Mouse (Mus musculus) liver, embryonic 11.5 days (tissue): ENCODE measurements at regions not wholly inside any gene's neighbourhood (a gene's known extent, or its start where the extent isn't known, plus 50 kb on each side); places are given as distances from the start of the nearest gene placed in this dataset.

ENCODE experiments used
- ATAC-seq: fragments of 200-750 bp; cut with Nextera tagmentation; replicated peaks from 2 replicates; pipeline ENCODE4 v1.8.0; 2017; ENCODE audit warnings: moderate number of reproducible peaks, mild to moderate bottlenecking, moderate TSS enrichment, moderate library complexity; ENCODE audit not compliant: low FRiP score
- DNase-seq: peaks from one replicate; pipeline ENCODE4 v3.0.0-alpha.2; 2017; ENCODE audit warnings: low spot score
- H3K27ac ChIP-seq: fragments of 300-500 bp; sonication (generic); 2 replicates; pipeline ENCODE4 v1.5.1; 2014; ENCODE audit warnings: mild to moderate bottlenecking, low read depth, low read length, control low read depth
- H3K27me3 ChIP-seq: fragments of 300-500 bp; sonication (generic); replicated peaks from 2 replicates; pipeline ENCODE4 v1.6.1; 2014; ENCODE audit warnings: low read length, mixed read lengths; ENCODE audit not compliant: control insufficient read depth, insufficient read depth
- H3K36me3 ChIP-seq: fragments of 300-500 bp; sonication (generic); 2 replicates; pipeline ENCODE4 v1.6.1; 2014; ENCODE audit warnings: mild to moderate bottlenecking, low read length, moderate library complexity, mixed read lengths; ENCODE audit not compliant: control insufficient read depth, insufficient read depth
- H3K4me1 ChIP-seq: fragments of 300-500 bp; sonication (generic); replicated peaks from 2 replicates; pipeline ENCODE4 v1.6.1; 2014; ENCODE audit warnings: low read length, mixed read lengths; ENCODE audit not compliant: control insufficient read depth, insufficient read depth
- H3K4me2 ChIP-seq: fragments of 300-500 bp; sonication (generic); 2 replicates; pipeline ENCODE4 v1.6.1; 2014; ENCODE audit warnings: mild to moderate bottlenecking, control low read depth, moderate library complexity
- H3K4me3 ChIP-seq: fragments of 300-500 bp; sonication (generic); 2 replicates; pipeline ENCODE4 v1.5.1; 2014; ENCODE audit warnings: low read depth, low read length, control low read depth
- H3K9ac ChIP-seq: fragments of 300-500 bp; sonication (generic); 2 replicates; pipeline ENCODE4 v1.6.1; 2014; ENCODE audit warnings: low read depth, low read length, control low read depth
- H3K9me3 ChIP-seq: fragments of 300-500 bp; sonication (generic); 2 replicates; pipeline ENCODE4 v1.6.1; 2016; ENCODE audit warnings: low read length, inconsistent platforms, mixed read lengths; ENCODE audit not compliant: control insufficient read depth
- WGBS: fragments of 180-500 bp; shearing (Covaris S2); extraction: QIAGEN DNeasy Blood & Tissue Kit; methylation state at CpG from one replicate; pipeline ENCODE4 v1.1.7; 2014; 5-methylcytosine and 5-hydroxymethylcytosine counted together

DNA sequence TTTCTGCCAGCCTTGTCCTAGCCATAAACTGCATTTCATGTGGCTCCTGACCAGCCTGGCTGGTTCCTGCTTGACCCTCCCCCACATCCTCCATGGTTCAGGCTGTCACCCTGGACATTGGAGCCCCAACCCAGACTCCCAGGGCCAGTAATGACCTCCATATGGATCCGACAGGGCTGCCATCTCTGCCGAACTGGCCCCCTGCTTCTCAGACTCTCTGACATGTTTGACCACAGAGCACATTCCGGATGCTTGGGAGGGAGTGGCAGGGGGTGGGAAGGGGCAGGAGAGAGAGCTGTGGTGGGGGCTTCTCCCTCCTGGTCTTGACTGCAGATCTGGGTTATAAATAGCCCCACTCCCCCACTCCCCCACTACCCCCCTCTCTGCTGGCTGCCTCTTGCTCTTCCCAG, 59.0 kb upstream of the Actrt2 start:
- H3K27me3 ChIP-seq = no peaks in the 10 kb centered on the region
- no peak overlapping the region for H3K9ac ChIP-seq
- H3K4me2 ChIP-seq = no peak overlapping the region
- ATAC-seq (no peak), DNase-seq (no peak)
- H3K36me3 ChIP-seq = no peaks in the 10 kb centered on the region
- no peak overlapping the region for H3K4me3 ChIP-seq
- WGBS = 44% methylated on average over 3 of the region's 3 CpGs
- H3K27ac ChIP-seq = no peak overlapping the region
- H3K9me3 ChIP-seq = no peaks in the 10 kb centered on the region
- 0 out of 2 replicates have a peak, but pooled peaks cover 3% of the 10 kb centered on the region for H3K4me1 ChIP-seq

DNA sequence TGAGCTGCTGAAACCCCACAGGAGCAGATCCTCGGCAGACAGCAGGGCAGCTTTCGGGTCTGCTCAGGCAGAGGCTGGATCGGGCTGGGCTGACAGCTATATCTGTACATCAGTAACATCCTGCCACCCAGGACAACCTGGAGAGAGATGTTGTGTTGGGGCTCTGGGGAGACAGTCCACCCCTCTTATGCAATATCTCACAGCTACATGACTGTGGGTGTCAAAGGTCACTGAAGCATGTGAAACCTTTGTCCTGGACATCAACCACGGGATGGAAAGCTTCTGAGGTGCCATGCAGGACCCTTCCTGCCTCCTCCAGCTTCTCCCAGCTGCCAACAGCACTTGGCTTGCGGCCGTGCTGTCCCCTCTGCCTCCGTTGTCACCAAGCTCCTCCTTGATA, 60.3 kb upstream of the Actrt2 start:
- H3K9me3 ChIP-seq = no peaks in the 10 kb centered on the region
- H3K4me3 ChIP-seq = no peak overlapping the region
- DNase-seq (no peak), ATAC-seq (no peak)
- no peaks in the 10 kb centered on the region for H3K27me3 ChIP-seq
- 0 out of 2 replicates have a peak, but pooled peaks cover 3% of the 10 kb centered on the region for H3K4me1 ChIP-seq
- H3K36me3 ChIP-seq = no peaks in the 10 kb centered on the region
- no peak overlapping the region for H3K9ac ChIP-seq
- 63% methylated on average over 7 of the region's 7 CpGs for WGBS
- H3K4me2 ChIP-seq = no peak overlapping the region
- no peak overlapping the region for H3K27ac ChIP-seq

DNA sequence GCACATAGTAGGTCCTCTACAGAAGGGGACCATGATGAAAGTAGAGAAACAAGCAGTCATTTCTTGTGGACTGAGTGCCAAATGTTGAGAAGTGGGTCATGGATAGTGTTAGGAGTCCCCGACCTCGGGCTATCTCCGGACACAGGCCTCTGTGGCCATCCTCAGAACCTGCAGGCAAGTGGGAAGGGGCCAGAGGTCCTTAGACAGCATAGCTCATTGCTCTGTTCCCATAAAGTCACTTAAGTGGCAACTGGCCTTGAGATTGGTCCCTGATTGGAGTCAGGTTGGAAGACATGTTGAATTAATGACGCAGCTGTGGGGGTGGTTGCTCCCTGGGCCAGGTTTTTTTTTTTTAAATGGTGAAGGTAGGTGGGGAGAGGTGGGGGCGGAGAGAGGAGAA, 63.0 kb upstream of the Actrt2 start:
- Histone ChIP-seq H3K9ac (no peak overlapping the region), H3K27me3 (no peaks in the 10 kb centered on the region), H3K4me3 (no peak overlapping the region), H3K4me1 (0 out of 2 replicates have a peak, but pooled peaks cover 3% of the 10 kb centered on the region), H3K36me3 (no peaks in the 10 kb centered on the region), H3K27ac (no peak overlapping the region), H3K9me3 (no peaks in the 10 kb centered on the region), H3K4me2 (no peak overlapping the region)
- 76% methylated on average over 5 of the region's 5 CpGs for WGBS
- DNase-seq = no peak
- ATAC-seq = no peak

DNA sequence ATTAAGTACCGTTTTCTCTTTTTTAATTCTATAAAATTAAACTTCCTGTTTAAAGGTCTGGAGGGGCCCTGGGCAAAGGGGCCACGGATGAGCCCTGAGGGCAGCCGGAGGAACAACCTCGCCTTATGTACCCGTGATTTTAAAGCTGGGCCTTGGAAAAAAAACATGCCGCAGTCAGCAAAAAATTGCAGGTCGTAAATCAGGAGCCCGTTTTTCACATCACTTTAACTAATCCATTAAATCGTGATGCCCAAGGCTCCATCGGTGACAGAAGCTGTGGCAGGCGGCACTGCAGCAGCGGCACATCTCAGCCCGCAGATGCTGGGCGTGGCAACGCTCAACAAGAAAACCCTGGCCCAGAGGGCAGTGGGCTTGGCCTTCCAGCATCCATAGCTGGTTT, 63.7 kb upstream of the Actrt2 start:
- ATAC-seq = no peak
- Histone ChIP-seq H3K4me1 (0 out of 2 replicates have a peak, but pooled peaks cover 3% of the 10 kb centered on the region), H3K4me3 (no peak overlapping the region), H3K27me3 (no peaks in the 10 kb centered on the region), H3K9ac (no peak overlapping the region), H3K9me3 (no peaks in the 10 kb centered on the region), H3K27ac (no peak overlapping the region), H3K4me2 (no peak overlapping the region), H3K36me3 (no peaks in the 10 kb centered on the region)
- WGBS = 77% methylated on average over 15 of the region's 15 CpGs
- DNase-seq = no peak

DNA sequence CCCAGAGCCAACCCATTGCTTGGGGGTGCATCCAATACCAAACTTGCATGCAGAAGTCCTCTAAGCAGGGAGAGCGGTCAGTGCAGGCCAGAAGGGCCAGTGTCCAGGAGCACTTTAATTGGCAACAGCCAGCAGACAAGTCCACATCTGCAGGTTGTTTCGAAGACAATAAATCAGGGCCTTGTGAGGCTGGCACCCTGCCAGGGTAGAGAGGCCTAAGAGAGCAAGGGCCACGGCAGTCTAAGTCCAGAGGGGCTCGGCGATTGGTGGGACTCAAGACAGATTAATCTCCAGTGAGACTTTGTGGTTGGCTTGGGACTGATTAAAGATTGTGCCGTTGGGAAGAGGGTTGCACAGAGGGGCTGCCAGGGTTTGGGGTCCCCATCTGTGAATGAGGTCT, 68.4 kb upstream of the Actrt2 start:
- DNase-seq (no peak), ATAC-seq (no peak)
- Histone ChIP-seq H3K27me3 (peaks cover 5% of the 10 kb centered on the region; the same call in 1 of the 2 replicates), H3K4me1 (no peaks in the 10 kb centered on the region), H3K9me3 (no peaks in the 10 kb centered on the region), H3K4me2 (no peak overlapping the region), H3K27ac (no peak overlapping the region), H3K4me3 (no peak overlapping the region), H3K9ac (no peak overlapping the region), H3K36me3 (no peaks in the 10 kb centered on the region)
- 69% methylated on average over 6 of the region's 6 CpGs for WGBS

DNA sequence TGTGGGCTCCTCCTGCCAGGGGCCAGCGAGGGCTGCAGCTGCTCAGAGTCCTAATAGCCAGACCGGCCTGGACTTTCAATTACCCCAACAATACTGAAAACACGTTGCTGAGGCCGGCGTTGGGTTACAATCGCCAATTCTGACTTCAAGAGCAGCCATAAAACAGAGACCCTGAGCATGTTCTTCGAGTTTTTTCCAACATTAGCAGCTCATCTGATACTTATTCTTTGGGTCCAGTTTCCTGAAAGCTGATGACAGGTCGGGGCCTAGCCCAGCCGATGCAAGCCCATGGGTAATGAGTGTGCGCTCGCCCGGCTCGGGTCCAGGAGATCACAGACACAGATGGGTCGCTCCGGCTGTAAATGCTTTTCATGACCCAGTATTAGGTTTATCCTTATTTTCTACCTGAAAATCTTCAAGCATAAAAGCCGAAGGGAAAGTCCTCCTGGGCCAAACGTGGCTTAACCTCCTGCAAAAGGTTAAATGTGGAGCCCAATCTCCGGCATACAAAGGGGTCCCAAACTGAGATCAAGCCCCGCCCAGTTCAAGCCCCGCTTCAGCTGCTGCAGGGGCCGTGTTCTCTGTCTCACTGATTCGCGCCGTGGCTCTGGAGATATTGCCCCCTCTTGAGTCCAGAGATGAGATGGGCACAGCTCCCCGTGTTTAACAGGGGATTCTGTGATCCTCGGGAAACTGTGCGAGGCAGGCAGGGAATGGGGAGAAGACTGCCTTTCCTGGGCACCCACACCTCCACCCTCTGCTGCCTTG, 73.6 kb upstream of the Actrt2 start:
- Histone ChIP-seq H3K9ac (no peak overlapping the region), H3K4me2 (no peak overlapping the region), H3K4me3 (no peak overlapping the region), H3K27ac (no peak overlapping the region), H3K4me1 (no peaks in the 10 kb centered on the region), H3K9me3 (no peaks in the 10 kb centered on the region), H3K36me3 (no peaks in the 10 kb centered on the region), H3K27me3 (peaks cover 5% of the 10 kb centered on the region; the same call in 1 of the 2 replicates)
- 59% methylated on average over 27 of the region's 27 CpGs for WGBS
- DNase-seq (no peak), ATAC-seq (no peak)

DNA sequence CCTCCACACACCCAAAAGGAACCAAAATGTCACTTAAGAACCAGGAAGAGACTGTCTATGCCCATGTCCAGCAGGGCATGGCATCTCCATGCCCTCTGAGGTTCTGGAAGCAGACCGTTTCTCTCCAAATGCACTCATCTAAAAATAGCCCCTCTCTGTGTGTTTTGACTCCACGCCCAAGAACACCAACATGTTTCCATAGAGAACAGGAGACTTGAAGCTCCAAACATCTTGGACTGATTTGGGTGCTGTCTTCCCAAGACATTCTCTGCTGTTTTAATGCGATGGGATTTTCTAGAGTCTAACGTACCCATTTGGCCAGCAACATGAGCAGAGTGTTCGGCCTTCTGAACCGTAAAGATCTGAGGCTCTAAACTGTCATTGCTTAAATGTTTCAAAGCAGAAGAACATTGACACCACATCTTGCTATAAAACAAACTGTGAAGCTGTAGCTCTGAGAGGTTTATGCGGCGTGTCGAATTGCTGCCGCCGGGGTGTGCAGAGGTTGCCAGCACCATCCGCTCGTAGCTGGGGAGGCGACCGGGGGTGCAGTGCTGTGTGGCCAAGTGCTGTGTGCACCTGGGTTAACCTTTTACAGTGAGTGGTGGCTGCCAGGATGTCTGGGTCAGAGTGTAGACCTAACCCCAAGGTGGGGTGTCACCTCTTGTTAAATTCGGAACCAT, 78.8 kb upstream of the Actrt2 start:
- no peak overlapping the region for H3K9ac ChIP-seq
- DNase-seq (no peak), ATAC-seq (no peak)
- H3K27me3 ChIP-seq = no peaks in the 10 kb centered on the region
- no peaks in the 10 kb centered on the region for H3K4me1 ChIP-seq
- H3K27ac ChIP-seq = no peak overlapping the region
- H3K4me2 ChIP-seq = no peak overlapping the region
- no peaks in the 10 kb centered on the region for H3K36me3 ChIP-seq
- WGBS = 86% methylated on average over 16 of the region's 16 CpGs
- H3K9me3 ChIP-seq = no peaks in the 10 kb centered on the region
- H3K4me3 ChIP-seq = no peak overlapping the region

DNA sequence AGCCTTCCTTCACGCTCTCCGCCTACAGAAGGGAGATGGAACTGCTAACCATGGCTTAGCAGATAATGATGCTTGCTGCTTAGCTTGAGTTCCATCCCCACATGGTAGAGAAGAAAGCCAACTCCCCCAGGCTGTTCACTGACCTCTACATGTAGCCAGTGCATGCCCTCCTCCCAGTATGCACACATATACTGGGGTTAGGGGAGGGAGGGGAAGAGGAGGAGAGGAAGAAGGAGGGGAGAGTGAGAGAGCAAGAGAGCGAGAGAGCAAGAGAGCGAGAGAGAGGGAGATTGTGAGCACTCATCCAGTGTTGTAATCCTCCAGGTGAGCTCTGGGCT, 79.3 kb upstream of the Actrt2 start:
- ATAC-seq (no peak), DNase-seq (no peak)
- WGBS = 72% methylated on average over 4 of the region's 4 CpGs
- Histone ChIP-seq H3K4me1 (no peaks in the 10 kb centered on the region), H3K4me3 (no peak overlapping the region), H3K27me3 (no peaks in the 10 kb centered on the region), H3K27ac (no peak overlapping the region), H3K4me2 (no peak overlapping the region), H3K36me3 (no peaks in the 10 kb centered on the region), H3K9me3 (no peaks in the 10 kb centered on the region), H3K9ac (no peak overlapping the region)

DNA sequence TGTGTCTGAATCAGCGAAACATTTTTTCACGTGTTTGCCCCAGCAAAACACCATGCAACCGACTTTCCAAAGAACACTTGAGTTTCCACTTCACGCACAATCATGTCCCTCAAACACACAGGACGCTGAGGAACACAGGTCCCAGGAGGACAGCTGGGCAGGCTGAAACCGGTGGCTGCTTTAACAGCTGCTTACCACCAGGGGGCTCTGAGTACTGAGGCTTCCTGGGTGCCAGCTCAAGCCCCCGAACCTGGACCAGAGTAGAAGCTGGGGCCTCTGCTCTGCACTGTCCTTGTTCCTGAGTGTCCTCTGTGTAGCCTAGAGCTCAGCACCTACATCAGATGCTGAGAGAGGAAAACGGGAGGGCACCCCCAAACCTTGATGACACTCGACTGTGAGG, 81.5 kb upstream of the Actrt2 start:
- no peaks in the 10 kb centered on the region for H3K36me3 ChIP-seq
- H3K9me3 ChIP-seq = no peaks in the 10 kb centered on the region
- ATAC-seq (0 out of 2 replicates have a peak, but pooled peaks have one; percentile 45), DNase-seq (peak; percentile 41)
- H3K4me1 ChIP-seq = no peaks in the 10 kb centered on the region
- H3K4me2 ChIP-seq = no peak overlapping the region
- no peak overlapping the region for H3K4me3 ChIP-seq
- WGBS = 40% methylated on average over 9 of the region's 9 CpGs
- H3K9ac ChIP-seq = no peak overlapping the region
- no peaks in the 10 kb centered on the region for H3K27me3 ChIP-seq
- H3K27ac ChIP-seq = no peak overlapping the region
